Mouse (Mus musculus) ES-E14 (cell line): Measurements from ENCODE around the gene Plcl1. TPM values are rescaled to one million over a fixed set of nuclear protein-coding genes. Genes with fewer than 3 reads are reported as not detected.

ENCODE experiments used
- DNase-seq: peaks from one replicate; pipeline ENCODE4 v3.0.0-alpha.2; 2013; ENCODE audit warnings: low read depth, low spot score
- H3K27ac ChIP-seq: 2 replicates; pipeline ENCODE4 v1.5.1; 2012; ENCODE audit warnings: low read depth, mild to moderate bottlenecking, low read length, moderate library complexity, mixed read lengths; ENCODE audit not compliant: poor library complexity, insufficient read depth, severe bottlenecking
- H3K36me3 ChIP-seq: 2 replicates; pipeline ENCODE4 v1.6.1; 2012; ENCODE audit warnings: mild to moderate bottlenecking, low read length, moderate library complexity, mixed read lengths; ENCODE audit not compliant: control insufficient read depth, poor library complexity, insufficient read depth, severe bottlenecking
- H3K4me1 ChIP-seq, 2 experiments: fragments of 150-350 bp in 1 of 2; sonication (generic) in 1 of 2; 2 replicates each; pipeline ENCODE4 v1.6.1; 2012; ENCODE audit warnings: low read length in 2 of 2, mild to moderate bottlenecking in 1 of 2, mixed read lengths in 1 of 2; ENCODE audit not compliant: control insufficient read depth in 2 of 2, insufficient read depth in 2 of 2, poor library complexity in 1 of 2
- H3K4me3 ChIP-seq, 2 experiments: fragments of 150-350 bp in 1 of 2; sonication (generic) in 1 of 2; 2 replicates each; pipeline ENCODE4 v1.5.1; 2012; ENCODE audit warnings: low read length in 2 of 2, low read depth in 1 of 2, mild to moderate bottlenecking in 1 of 2, mixed read lengths in 1 of 2; ENCODE audit not compliant: insufficient read depth in 1 of 2, poor library complexity in 1 of 2, severe bottlenecking in 1 of 2
- H3K9ac ChIP-seq: 2 replicates; pipeline ENCODE4 v1.6.1; 2012; ENCODE audit warnings: low read depth, mild to moderate bottlenecking, low read length, mixed read lengths; ENCODE audit not compliant: poor library complexity, insufficient read depth, severe bottlenecking
- H3K9me3 ChIP-seq: fragments of 150-350 bp; sonication (generic); 2 replicates; pipeline ENCODE4 v1.6.1; 2012; ENCODE audit warnings: low read depth, mild to moderate bottlenecking, low read length; ENCODE audit not compliant: control insufficient read depth, insufficient read depth
- CHD2 ChIP-seq: IDR thresholded peaks from 2 replicates; pipeline ENCODE4 v1.6.1; 2014; ENCODE audit warnings: mild to moderate bottlenecking, low read depth, low read length, inconsistent platforms
- HCFC1 ChIP-seq: IDR thresholded peaks from 2 replicates; pipeline ENCODE4 v1.6.1; 2012; ENCODE audit warnings: low read length, inconsistent platforms, borderline replicate concordance; ENCODE audit not compliant: insufficient read depth
- MAFK ChIP-seq: IDR thresholded peaks from 2 replicates; pipeline ENCODE4 v1.6.1; 2014; ENCODE audit warnings: mild to moderate bottlenecking, low read depth, low read length, inconsistent platforms; ENCODE audit not compliant: insufficient read depth
- ZC3H11A ChIP-seq: IDR thresholded peaks from 2 replicates; pipeline ENCODE4 v1.6.1; 2012; ENCODE audit warnings: low read depth, mild to moderate bottlenecking, inconsistent platforms, low read length, borderline replicate concordance
- ZNF384 ChIP-seq: IDR thresholded peaks from 2 replicates; pipeline ENCODE4 v1.6.1; 2012; ENCODE audit warnings: low read depth, low read length, inconsistent platforms
- in situ Hi-C, 2 experiments: fragments of 600-800 bp; cut with MboI; formaldehyde crosslinking; loops; one replicate each; pipeline ENCODE4 v1.15.1; 2025; ENCODE audit warnings: low sequenced_read_pairs in 2 of 2, inconsistent platforms in 1 of 2; ENCODE audit not compliant: unreplicated experiment in 2 of 2
- total RNA-seq: library from RNA; depleted of rRNA; stranded (reverse); fragments of 300-350 nt; gene quantifications from 2 replicates; pipeline ENCODE4 v1.2.3, GENCODE M21; 2012

Gene Plcl1
- total RNA-seq, 1 experiment, result 0.49 TPM

DNA sequence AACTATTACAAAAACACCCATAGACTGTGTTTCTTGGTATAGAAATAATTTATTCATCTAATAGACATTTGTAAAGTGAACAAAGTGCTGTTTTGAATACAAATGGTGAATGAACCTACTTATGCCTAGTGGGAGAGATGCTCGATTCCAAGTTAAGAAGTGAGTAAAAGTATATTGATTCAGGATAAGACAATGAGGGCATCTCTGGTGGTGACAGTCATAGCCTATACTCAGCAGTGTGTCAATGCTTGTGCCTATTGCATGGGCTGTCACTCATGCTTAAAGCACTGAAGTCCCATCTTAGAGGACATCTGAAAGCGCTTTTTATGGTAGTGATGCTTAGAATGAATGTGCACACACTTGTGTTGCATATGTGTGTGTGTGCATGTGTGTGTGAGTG is 226.3 kb downstream of the Plcl1 start:
- TF ChIP-seq MAFK (no peak), CHD2 (no peak), HCFC1 (no peak), ZNF384 (no peak), ZC3H11A (no peak)
- in situ Hi-C loops, result no loop called here
- no peaks in the 10 kb centered on the region for H3K4me1 ChIP-seq
- no peak overlapping the region for H3K9ac ChIP-seq
- H3K27ac ChIP-seq, result no peak overlapping the region
- no peaks in the 10 kb centered on the region for H3K9me3 ChIP-seq
- H3K4me3 ChIP-seq, result no peak overlapping the region
- no peak for DNase-seq
- H3K36me3 ChIP-seq, result no peaks in the 10 kb centered on the region

DNA sequence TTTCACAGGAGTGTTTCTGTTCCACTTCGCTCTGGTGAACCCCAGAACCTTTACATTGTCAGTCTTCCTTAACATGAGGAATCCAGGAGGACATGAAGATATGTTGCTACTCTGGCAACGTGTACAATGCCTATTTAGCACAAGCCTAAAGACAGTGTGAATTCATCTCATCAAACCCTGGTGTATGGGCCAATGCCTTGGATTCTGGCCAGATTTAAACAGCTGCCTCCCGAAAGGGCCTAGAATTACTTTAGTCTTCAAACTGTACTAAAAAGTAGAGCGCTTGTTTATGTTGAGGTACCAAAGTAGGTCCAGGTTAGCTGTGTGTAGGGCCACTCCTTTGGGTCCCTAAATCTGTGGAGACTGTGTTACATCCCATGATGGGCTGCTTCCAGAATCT is 227.6 kb downstream of the Plcl1 start:
- in situ Hi-C loops, result no loop called here
- DNase-seq, result no peak

DNA sequence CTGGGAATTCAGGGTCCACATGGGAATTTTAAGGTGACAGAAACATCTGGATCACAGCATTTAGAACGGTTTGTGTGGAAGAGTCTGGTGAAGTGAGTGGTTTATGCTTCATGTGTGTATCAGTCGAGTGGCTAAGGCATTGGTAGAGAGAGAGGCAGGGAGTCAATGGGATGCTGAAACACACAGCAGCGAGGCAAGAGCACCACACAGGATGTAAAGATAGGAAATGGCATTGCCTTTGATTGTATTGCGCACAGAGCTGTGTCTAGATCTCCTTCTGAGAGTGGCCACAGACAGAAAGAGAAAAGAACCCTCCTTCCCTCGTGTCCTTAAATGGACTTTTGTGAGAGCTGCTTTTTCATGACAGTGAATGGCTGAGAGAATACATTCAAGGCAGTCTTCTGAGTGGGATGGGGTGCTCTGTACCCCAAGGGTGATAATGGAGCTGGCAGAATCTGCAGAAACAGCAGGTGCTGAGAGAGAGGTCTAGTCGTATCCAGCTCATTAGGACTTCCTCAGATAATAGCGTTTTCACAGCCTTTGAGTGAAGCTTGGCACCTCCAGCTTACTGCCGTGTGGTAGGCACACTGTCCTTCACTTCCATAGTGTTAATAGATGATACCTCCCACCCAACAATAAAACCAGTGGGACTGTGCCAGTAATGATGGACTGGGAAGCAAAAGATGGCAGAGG is 253.9 kb downstream of the Plcl1 start:
- no peak for DNase-seq
- no peak overlapping the region for H3K27ac ChIP-seq
- no peak for TF ChIP-seq CHD2
- no peak for TF ChIP-seq HCFC1

More for the DNA sequence above, 227.6 kb downstream of the Plcl1 start:
- Histone ChIP-seq H3K4me1 (no peaks in the 10 kb centered on the region), H3K9me3 (no peaks in the 10 kb centered on the region), H3K27ac (no peak overlapping the region), H3K4me3 (no peak overlapping the region), H3K9ac (no peak overlapping the region), H3K36me3 (no peaks in the 10 kb centered on the region)
- TF ChIP-seq HCFC1, result no peak

DNA sequence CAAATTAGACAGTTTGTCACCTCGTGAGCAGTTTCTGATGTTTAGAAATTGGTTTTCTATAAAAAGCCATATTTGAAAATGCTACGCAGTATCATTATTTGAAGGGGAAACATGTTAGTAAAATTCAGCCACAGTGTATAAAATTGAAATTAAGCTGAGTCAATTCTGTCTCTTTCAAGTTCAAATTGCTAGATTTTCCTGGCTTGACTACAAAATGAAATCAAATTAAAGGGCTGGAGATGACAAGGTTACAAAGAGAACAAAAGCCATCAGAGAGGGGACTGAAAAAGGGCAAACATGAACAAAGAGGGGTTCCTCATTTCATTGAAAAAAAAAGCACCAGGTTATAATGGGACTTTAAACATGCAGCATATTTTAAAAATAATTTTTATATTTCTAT is 255.7 kb downstream of the Plcl1 start:
- no peaks in the 10 kb centered on the region for H3K9me3 ChIP-seq
- TF ChIP-seq HCFC1, result no peak
- no peak for TF ChIP-seq CHD2
- no peak for TF ChIP-seq ZC3H11A
- no peak for TF ChIP-seq MAFK
- no peak for TF ChIP-seq ZNF384
- in situ Hi-C loops, result no loop called here

More for the DNA sequence above, 253.9 kb downstream of the Plcl1 start:
- in situ Hi-C loops, result no loop called here
- H3K4me1 ChIP-seq, result no peaks in the 10 kb centered on the region
- no peaks in the 10 kb centered on the region for H3K9me3 ChIP-seq
- H3K9ac ChIP-seq, result no peak overlapping the region
- H3K36me3 ChIP-seq, result no peaks in the 10 kb centered on the region
- no peak overlapping the region for H3K4me3 ChIP-seq

DNA sequence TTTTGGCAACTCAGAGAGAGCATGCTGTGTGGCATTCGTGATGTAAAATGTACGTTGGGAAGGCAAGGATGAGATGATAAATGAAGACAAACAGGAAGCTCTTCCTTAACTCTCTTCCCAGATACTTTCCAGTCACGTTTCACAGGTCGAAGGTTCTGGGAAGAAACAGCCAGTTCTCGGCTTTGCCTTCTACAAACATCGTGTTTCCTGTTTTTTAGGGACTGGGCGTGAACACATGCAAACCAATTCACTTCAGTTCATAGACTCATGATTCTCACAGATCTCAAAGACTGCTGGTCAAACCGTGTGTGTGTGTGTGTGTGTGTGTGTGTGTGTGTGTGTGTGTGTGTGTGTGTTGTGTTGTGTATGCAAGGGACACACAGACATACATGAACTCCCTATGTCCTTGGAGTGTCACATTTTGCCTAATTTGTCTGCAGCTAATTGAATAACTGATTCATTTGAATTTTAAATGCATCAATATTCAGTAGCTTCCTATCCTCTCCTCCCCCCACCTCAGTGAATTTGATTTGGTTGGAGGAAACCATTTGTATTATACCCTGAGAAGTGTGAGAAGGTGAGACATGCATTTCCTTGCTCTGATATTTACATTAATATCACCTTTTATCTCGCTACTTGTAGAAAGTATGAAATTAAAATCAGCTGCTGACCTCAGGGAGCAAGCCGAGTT is 259.6 kb downstream of the Plcl1 start:
- DNase-seq, result no peak
- H3K9ac ChIP-seq, result no peak overlapping the region
- H3K9me3 ChIP-seq, result no peaks in the 10 kb centered on the region
- H3K4me1 ChIP-seq, result no peaks in the 10 kb centered on the region
- H3K36me3 ChIP-seq, result no peaks in the 10 kb centered on the region
- no peak for TF ChIP-seq CHD2
- TF ChIP-seq HCFC1, result no peak
- TF ChIP-seq ZNF384, result no peak
- TF ChIP-seq MAFK, result no peak
- TF ChIP-seq ZC3H11A, result no peak
- no peak overlapping the region for H3K27ac ChIP-seq
- in situ Hi-C loops, result no loop called here
- no peak overlapping the region for H3K4me3 ChIP-seq

More for the DNA sequence above, 255.7 kb downstream of the Plcl1 start:
- Histone ChIP-seq H3K36me3 (no peaks in the 10 kb centered on the region), H3K4me1 (no peaks in the 10 kb centered on the region), H3K4me3 (no peak overlapping the region), H3K27ac (no peak overlapping the region), H3K9ac (no peak overlapping the region)
- DNase-seq, result no peak
